Mouse (Mus musculus) adrenal gland (tissue): ENCODE measurements at regions not wholly inside any gene's neighbourhood (a gene's known extent, or its start where the extent isn't known, plus 50 kb on each side); places are given as distances from the start of the nearest gene placed in this dataset.

Source experiments
- intact Hi-C: fragments of 180-260 bp; cut with DNase I; formaldehyde crosslinking; loops from one replicate; pipeline ENCODE4 v1.15.1; 2025

DNA sequence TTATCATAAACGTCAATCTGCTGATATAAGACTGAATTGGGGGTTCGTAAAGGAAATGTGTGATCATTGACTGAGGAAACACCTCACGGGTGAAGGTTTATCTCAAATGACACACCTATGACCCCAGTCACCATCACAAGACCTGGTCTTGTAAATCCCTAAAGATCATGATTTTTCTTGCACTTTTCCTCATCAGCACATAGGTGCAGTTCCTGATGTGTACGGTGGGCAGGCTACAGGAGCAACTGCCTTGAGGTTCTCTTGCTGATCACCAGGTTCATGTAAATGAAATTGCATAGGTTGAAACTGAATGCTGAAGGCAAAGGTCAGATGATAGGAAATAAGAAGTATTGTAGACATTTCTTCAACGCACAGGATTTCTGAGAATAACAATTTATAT, 277.1 kb downstream of the Rnf152 start:
- intact Hi-C loops, result no loop called here

DNA sequence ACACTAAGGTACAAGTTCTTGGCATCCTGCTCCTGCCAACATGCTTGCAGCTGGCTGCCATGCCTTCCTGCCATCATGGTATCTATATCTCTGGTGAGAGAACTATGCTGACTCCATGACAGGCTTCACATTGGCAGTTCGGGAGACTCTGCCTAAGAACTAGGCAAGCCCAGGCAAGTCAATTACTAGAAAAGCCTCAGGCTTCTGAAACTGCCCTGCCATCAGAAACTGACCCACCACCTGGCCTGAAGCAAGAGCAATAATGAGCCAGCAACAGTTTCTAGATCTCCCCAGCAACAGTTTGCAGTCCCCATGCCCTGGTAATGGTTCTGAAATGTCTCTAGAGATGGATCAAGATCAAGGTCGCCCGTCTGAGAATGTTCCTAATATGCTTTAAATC, 280.8 kb downstream of the Rnf152 start:
- intact Hi-C loops, result no loop called here

DNA sequence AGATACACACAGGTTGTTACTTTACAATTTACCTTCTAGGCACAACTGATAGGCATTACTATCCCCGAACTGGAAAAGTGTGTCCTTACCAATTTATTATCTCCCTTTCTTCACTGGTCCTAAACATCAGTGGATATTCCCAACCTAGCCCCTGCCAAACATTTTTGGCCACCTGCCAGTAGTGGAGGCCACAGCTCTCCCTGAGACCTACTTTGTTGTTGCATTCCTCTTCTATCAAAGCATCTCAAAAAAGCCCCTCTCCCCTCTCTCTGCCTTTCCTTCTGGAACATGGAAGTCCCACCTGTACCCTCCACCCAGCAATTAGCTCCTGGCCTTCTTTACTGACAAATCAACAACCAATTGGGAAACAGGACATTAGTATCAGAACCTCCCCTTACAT, 282.2 kb downstream of the Rnf152 start:
- intact Hi-C loops, result no loop called here

DNA sequence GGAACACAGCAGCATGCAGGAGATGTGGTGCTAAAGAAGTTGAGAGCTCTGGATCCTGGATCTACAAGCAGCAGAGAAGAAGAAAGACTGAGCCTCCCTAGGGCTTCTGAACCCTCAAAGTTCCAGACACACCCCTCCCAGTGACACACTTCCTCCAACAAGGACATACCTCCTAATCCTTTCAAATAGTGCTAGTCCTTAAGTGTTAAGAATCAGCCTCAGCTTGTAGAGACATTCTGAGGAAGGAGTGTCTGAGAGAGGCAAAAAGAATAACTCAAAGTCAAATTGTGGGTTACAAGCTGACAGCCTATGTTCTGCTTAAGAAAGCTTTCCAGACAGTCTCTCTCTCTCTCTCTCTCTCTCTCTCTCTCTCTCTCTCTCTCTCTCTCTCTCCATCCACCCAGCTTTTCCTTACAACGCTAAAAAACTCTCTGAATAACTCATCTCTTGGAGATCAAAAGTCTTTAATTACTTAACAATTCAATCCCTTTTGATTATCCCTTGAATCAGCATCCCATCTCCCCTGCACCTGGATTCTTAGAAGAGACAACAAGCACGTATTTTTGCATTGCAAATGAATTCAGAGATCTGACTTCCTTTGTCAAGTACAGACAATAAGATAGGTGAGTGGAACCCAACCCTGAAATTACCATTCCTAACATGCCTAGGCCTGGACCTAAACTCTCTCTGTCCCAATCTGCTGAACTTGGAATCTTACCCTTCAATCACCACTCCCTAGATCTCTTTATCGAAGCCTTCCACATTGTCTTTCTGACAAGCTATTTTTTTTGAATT, 285.7 kb downstream of the Rnf152 start:
- intact Hi-C loops, result no loop called here

DNA sequence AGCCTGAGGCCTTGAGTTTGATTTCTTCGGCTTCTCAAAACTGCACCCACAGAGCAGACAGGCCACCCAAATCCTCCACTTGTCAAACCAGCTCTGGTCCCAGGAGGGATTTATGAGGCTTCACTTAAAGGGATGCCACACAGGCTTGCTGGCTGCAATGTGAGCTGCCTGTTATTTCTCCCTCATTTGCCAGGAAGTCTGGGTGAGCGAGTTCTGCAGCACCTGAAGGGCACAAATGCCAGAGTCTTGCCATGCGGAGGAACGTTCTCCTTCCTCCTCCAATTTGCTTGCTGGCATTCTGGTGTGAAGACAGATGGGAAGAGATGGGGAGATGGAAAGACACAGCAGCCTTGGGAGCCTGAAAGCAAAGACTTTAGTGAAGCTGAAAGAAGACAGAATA, 288.6 kb downstream of the Rnf152 start:
- intact Hi-C loops, result no loop called here

DNA sequence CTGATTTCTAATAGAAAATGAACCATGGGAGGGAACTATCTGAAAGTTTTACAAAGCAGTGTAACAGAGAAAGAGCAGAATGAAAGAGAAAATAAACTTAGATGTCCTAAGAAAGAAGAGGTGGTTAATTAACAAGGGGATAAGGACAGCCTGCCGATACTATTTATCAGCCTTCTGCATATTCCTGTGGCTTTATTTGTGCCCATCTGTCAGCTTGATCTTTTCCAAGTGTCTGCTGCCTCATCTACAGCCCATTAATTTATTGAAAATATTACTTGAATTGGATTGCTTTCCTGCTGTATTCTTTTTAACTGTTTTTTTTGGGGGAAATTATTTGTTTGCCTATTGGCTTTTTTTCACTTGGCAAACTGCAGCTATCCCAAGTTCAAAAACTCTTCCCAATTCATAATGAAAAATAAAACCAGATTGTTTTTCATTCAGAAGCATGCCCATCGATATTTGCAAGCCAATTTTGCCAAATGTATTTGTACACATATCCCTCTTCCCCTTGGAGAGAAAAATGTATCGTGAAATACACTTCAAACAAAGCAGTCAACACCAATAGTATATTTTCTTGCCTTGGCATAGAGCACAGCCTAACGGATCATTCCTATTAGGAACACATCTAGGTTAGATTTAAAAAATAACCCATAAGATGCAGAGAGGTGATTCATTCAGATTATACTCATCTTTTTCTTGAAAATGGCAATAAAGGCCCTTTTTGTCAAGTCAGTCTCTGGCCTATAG, 289.3 kb downstream of the Rnf152 start:
- intact Hi-C loops, result no loop called here

DNA sequence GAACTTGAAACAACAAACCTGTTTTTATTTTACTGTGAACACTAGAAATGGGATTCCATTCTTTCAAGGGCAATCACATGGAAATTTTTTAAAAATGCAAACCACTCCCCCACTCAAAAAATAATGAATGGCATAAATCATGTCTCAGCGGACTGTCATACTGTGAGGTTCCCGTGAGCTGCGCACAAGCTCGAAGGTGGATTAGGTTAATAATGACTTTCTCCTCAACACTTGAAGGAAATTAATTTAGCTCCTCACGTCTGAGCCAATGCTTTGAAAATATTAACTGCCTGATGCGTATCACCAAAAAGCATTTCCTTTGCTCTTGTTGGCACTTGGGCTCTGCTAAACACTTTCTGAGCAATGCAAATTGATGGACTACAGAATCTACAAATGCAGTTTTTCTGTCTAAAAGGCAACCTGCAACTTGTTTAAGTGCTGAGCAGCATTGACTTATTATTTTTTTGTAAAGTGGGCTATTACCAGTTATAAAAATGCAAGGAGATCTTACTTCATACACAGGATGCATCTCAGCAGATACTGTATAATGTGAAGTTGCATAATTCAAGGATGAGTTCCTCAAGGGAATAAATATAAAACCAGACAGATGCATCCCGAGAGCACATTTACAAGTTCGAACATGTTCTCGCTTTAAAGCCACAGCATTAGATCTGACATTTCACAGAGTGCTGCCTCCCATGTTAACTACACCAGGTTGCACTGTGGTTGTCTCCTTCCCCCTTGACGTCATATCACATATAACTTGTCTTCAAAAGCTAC, 282.4 kb downstream of the Cdh20 start:
- intact Hi-C loops, result no loop called here
